12 mouse cellular contexts compared by ENCODE assay signal in the genomic region with DNA sequence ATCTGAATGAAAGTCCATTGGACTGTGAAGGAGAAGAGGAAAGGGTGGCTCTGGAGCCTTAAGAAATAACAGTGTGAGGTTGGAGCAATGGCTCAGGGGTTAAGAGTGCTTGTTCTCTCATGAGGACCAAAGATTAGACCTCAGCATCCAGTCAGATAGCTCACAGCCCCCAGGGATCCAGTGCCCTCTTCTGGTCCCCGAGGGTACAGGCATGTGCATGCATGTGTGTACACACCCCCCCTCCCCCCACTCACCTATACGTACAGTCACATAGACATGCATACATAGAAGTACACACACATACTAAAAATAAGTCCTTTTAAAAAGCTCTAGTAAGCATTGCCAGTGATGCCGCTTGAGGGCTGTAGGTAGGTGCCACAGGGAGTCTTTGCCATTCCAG.
DNase-seq lines count a peak whose midpoint lies in the region; ATAC-seq and TF ChIP-seq lines count a peak whose summit lies in the region.
"Had no signal": no experiment of that assay in that cellular context is flagged by ENCODE, and none has a peak within 500 bp of the region (broad histone marks: within the 10 kb centered on the region; RNA-seq: fewer than 3 reads in every experiment).

No protein-coding gene starts in this region.

- H3K9ac ChIP-seq in forebrain, postnatal 0 days = no peak overlapping the region
- H3K9ac ChIP-seq in forebrain, embryonic 16.5 days (replicated peaks; ENCODE audit: low read depth, low read length) = no peak overlapping the region
- no peak overlapping the region for H3K9ac ChIP-seq in lung, postnatal 0 days (replicated peaks; ENCODE audit: low read depth)
- H3K9ac ChIP-seq: neural tube, embryonic 12.5 days had no signal

- TF ChIP-seq EP300 in lung, postnatal 0 days (IDR thresholded peaks at IDR 0.05) = no peak

- no peaks in the 10 kb centered on the region for H3K9me3 ChIP-seq in forebrain, postnatal 0 days (ENCODE audit: low read length)
- H3K9me3 ChIP-seq in forebrain, embryonic 16.5 days (ENCODE audit: control insufficient read depth, low read length) = no peaks in the 10 kb centered on the region
- H3K9me3 ChIP-seq in lung, postnatal 0 days (ENCODE audit: low read length) = no peaks in the 10 kb centered on the region
- H3K9me3 ChIP-seq: neural tube, embryonic 12.5 days had no signal

- H3K4me1 ChIP-seq in forebrain, postnatal 0 days (ENCODE audit: insufficient read depth) = no peaks in the 10 kb centered on the region
- H3K4me1 ChIP-seq in forebrain, embryonic 16.5 days (replicated peaks; ENCODE audit: control insufficient read depth, insufficient read depth, low read length) = no peaks in the 10 kb centered on the region
- H3K4me1 ChIP-seq in lung, postnatal 0 days (ENCODE audit: insufficient read depth, low read depth, low read length) = no peaks in the 10 kb centered on the region
- H3K4me1 ChIP-seq: neural tube, embryonic 12.5 days had no signal

- ATAC-seq in forebrain, postnatal 0 days = peak; percentile 57
- no peak for ATAC-seq in forebrain, embryonic 16.5 days
- ATAC-seq in lung, postnatal 0 days = peak; percentile 32; the same call in 1 of the 2 replicates
- peak; percentile 41 for ATAC-seq in inflammation-experienced regulatory T-cells, adult 6 months

- no peak overlapping the region for H3K4me3 ChIP-seq in forebrain, postnatal 0 days (ENCODE audit: low read depth, low read length)
- no peak overlapping the region for H3K4me3 ChIP-seq in forebrain, embryonic 16.5 days (replicated peaks; ENCODE audit: low read length)
- H3K4me3 ChIP-seq in lung, postnatal 0 days (ENCODE audit: low read depth, low read length) = no peak overlapping the region
- H3K4me3 ChIP-seq: neural tube, embryonic 12.5 days had no signal

- WGBS in forebrain, postnatal 0 days = 69% methylated on average over 3 of the region's 3 CpGs
- 83% methylated on average over 3 of the region's 3 CpGs for WGBS in forebrain, embryonic 16.5 days
- WGBS in lung, postnatal 0 days = 86% methylated on average over 3 of the region's 3 CpGs

- peak; percentile 20 for DNase-seq in forebrain, postnatal 0 days
- no peak for DNase-seq in lung, postnatal 0 days (ENCODE audit: low spot score)
- DNase-seq in lung, postnatal 36 days = no peak
- peak; percentile 21 for DNase-seq in ES-CJ7 (ENCODE audit: low read depth, low spot score)
- no peak for DNase-seq in layer of hippocampus, adult 9-11 months
- no peak for DNase-seq in adrenal gland, adult (ENCODE audit: inconsistent age in 2 of 2, low spot score in 1 of 2)
- DNase-seq: kidney, postnatal 14 days; lung, adult 2 months had no signal

- H3K27me3 ChIP-seq in forebrain, postnatal 0 days (ENCODE audit: insufficient read depth, low read length) = no peaks in the 10 kb centered on the region
- H3K27me3 ChIP-seq in forebrain, embryonic 16.5 days (replicated peaks; ENCODE audit: control insufficient read depth, insufficient read depth, low read length) = no peaks in the 10 kb centered on the region
- H3K27me3 ChIP-seq in lung, postnatal 0 days (replicated peaks; ENCODE audit: insufficient read depth, low read length) = no peaks in the 10 kb centered on the region
- H3K27me3 ChIP-seq: neural tube, embryonic 12.5 days had no signal

- H3K36me3 ChIP-seq in forebrain, postnatal 0 days (ENCODE audit: insufficient read depth) = peaks cover 45% of the 10 kb centered on the region
- peaks cover 17% of the 10 kb centered on the region; the same call in 1 of the 2 replicates for H3K36me3 ChIP-seq in forebrain, embryonic 16.5 days (ENCODE audit: control insufficient read depth, insufficient read depth)
- H3K36me3 ChIP-seq in lung, postnatal 0 days (ENCODE audit: insufficient read depth, low read length) = no peaks in the 10 kb centered on the region

- no peak overlapping the region for H3K27ac ChIP-seq in forebrain, postnatal 0 days (ENCODE audit: low read depth, low read length)
- no peak overlapping the region for H3K27ac ChIP-seq in forebrain, embryonic 16.5 days (ENCODE audit: low read length)
- no peak overlapping the region for H3K27ac ChIP-seq in lung, postnatal 0 days (ENCODE audit: low read length)
- H3K27ac ChIP-seq: neural tube, embryonic 12.5 days had no signal

- no peak overlapping the region for H3K4me2 ChIP-seq in forebrain, postnatal 0 days (ENCODE audit: low read depth)
- no peak overlapping the region for H3K4me2 ChIP-seq in forebrain, embryonic 16.5 days (ENCODE audit: low read length)
- no peak overlapping the region for H3K4me2 ChIP-seq in lung, postnatal 0 days (replicated peaks; ENCODE audit: low read depth, low read length)
- H3K4me2 ChIP-seq: heart, embryonic 11.5 days; neural tube, embryonic 12.5 days had no signal

- peak; percentile 57 for TF ChIP-seq CTCF in forebrain, postnatal 0 days (IDR thresholded peaks at IDR 0.05; ENCODE audit: low read depth)
- peak; percentile 57 for TF ChIP-seq CTCF in lung, postnatal 0 days (IDR thresholded peaks at IDR 0.05)

Comparison
In these comparisons a context has a peak if more than half of its experiments do, and no peak if none do; other contexts are left out.
1. DNase-seq: peak in forebrain, postnatal 0 days (single experiment) and ES-CJ7 (single experiment); none in lung, postnatal 0 days (single experiment), lung, postnatal 36 days (single experiment), layer of hippocampus, adult 9-11 months (single experiment) and adrenal gland, adult (0 of 2).